Mouse (Mus musculus) ES-Bruce4 (cell line): Measurements from ENCODE around the gene Lrriq1.

Source experiments
- CTCF ChIP-seq: IDR thresholded peaks from one replicate; pipeline ENCODE4 v1.8.1; 2011; ENCODE audit warnings: low read depth, low read length
- POLR2A ChIP-seq: IDR thresholded peaks from one replicate; pipeline ENCODE4 v1.8.1; 2011; ENCODE audit warnings: low read length; ENCODE audit not compliant: insufficient read depth

GRCm38 (mm10) chr10:103046623-103047022, 189.5 kb downstream of the Lrriq1 start:
- no peak for TF ChIP-seq CTCF
- TF ChIP-seq POLR2A, result no peak
